Mouse (Mus musculus) stomach, embryonic 14.5 days (tissue): ENCODE results near the gene Tom1l2. TPM values are rescaled to one million over a fixed set of nuclear protein-coding genes. Genes with fewer than 3 reads are reported as not detected.

Experiments used
- ATAC-seq: fragments of 200-750 bp; cut with Nextera tagmentation; 2 replicates; pipeline ENCODE4 v1.8.0; 2017; ENCODE audit warnings: low read depth, moderate TSS enrichment; ENCODE audit not compliant: insufficient number of reproducible peaks, insufficient read depth, low FRiP score
- H3K27ac ChIP-seq: fragments of 300-500 bp; sonication (generic); 2 replicates; pipeline ENCODE4 v1.5.1; 2014; ENCODE audit warnings: mild to moderate bottlenecking, low read length, moderate library complexity, mixed read lengths
- H3K27me3 ChIP-seq: fragments of 300-500 bp; sonication (generic); 2 replicates; pipeline ENCODE4 v1.6.1; 2014; ENCODE audit warnings: low read length, control low read depth, mixed read lengths; ENCODE audit not compliant: control insufficient read depth, insufficient read depth
- H3K36me3 ChIP-seq: fragments of 300-500 bp; sonication (generic); 2 replicates; pipeline ENCODE4 v1.6.1; 2014; ENCODE audit warnings: mild to moderate bottlenecking, control low read depth, low read length, moderate library complexity, mixed read lengths; ENCODE audit not compliant: control insufficient read depth, insufficient read depth
- H3K4me1 ChIP-seq: fragments of 300-500 bp; sonication (generic); 2 replicates; pipeline ENCODE4 v1.6.1; 2014; ENCODE audit warnings: low read length, control low read depth, mixed read lengths; ENCODE audit not compliant: control insufficient read depth, insufficient read depth
- H3K4me2 ChIP-seq: fragments of 300-500 bp; sonication (generic); replicated peaks from 2 replicates; pipeline ENCODE4 v1.6.1; 2014; ENCODE audit warnings: low read depth, low read length, control low read depth
- H3K4me3 ChIP-seq: fragments of 300-500 bp; sonication (generic); 2 replicates; pipeline ENCODE4 v1.5.1; 2014; ENCODE audit warnings: low read depth, low read length, control low read depth
- H3K9ac ChIP-seq: fragments of 300-500 bp; sonication (generic); replicated peaks from 2 replicates; pipeline ENCODE4 v1.6.1; 2014; ENCODE audit warnings: low read depth, mild to moderate bottlenecking, control low read depth, low read length, moderate library complexity, mixed read lengths
- H3K9me3 ChIP-seq: fragments of 300-500 bp; sonication (generic); 2 replicates; pipeline ENCODE4 v1.6.1; 2016; ENCODE audit warnings: low read depth, low read length, control low read depth; ENCODE audit not compliant: control insufficient read depth
- WGBS: fragments of 180-500 bp; shearing (Covaris S2); extraction: QIAGEN DNeasy Blood & Tissue Kit; methylation state at CpG from one replicate; pipeline ENCODE4 v1.1.7; 2014; 5-methylcytosine and 5-hydroxymethylcytosine counted together
- polyA plus RNA-seq: library from polyadenylated mRNA; unstranded; fragments of >200 nt; fragmentation: Nextera tagmentation; extraction: Ambion mirVana; gene quantifications from 2 replicates; pipeline ENCODE4 v1.2.1, GENCODE M21; 2014

Gene Tom1l2
- polyA plus RNA-seq, 1 experiment from 2014 or later, result 22.2 TPM

- Histone ChIP-seq H3K27ac (no peak overlapping the region), H3K9me3 (no peaks in the 10 kb centered on the region), H3K4me2 (no peak overlapping the region), H3K36me3 (no peaks in the 10 kb centered on the region), H3K4me3 (no peak overlapping the region), H3K27me3 (no peaks in the 10 kb centered on the region), H3K4me1 (no peaks in the 10 kb centered on the region), H3K9ac (no peak overlapping the region)
- no peak for ATAC-seq
- WGBS, result 78% methylated on average over 6 of the region's 6 CpGs
Measured at GRCm38 (mm10) chr11:60374481-60374880, 21.8 kb upstream of the Tom1l2 start.

- no peak overlapping the region for H3K27ac ChIP-seq
- WGBS, result 78% methylated on average over 13 of the region's 13 CpGs
- H3K36me3 ChIP-seq, result no peaks in the 10 kb centered on the region
- H3K9me3 ChIP-seq, result no peaks in the 10 kb centered on the region
- no peak overlapping the region for H3K4me2 ChIP-seq
- no peaks in the 10 kb centered on the region for H3K27me3 ChIP-seq
- no peak for ATAC-seq
- no peak overlapping the region for H3K9ac ChIP-seq
- H3K4me1 ChIP-seq, result peaks cover 10% of the 10 kb centered on the region; the same call in 1 of the 2 replicates
- H3K4me3 ChIP-seq, result no peak overlapping the region
Measured at GRCm38 (mm10) chr11:60370431-60370830, 17.7 kb upstream of the Tom1l2 start.

GRCm38 (mm10) chr11:60369448-60369847, 16.7 kb upstream of the Tom1l2 start:
- Histone ChIP-seq H3K27me3 (no peaks in the 10 kb centered on the region), H3K9ac (no peak overlapping the region), H3K4me1 (peaks cover 10% of the 10 kb centered on the region; the same call in 1 of the 2 replicates), H3K27ac (no peak overlapping the region), H3K4me3 (no peak overlapping the region), H3K9me3 (no peaks in the 10 kb centered on the region), H3K36me3 (no peaks in the 10 kb centered on the region), H3K4me2 (no peak overlapping the region)
- ATAC-seq, result no peak
- WGBS, result 63% methylated on average over 4 of the region's 4 CpGs

- Histone ChIP-seq H3K4me1 (peaks cover 10% of the 10 kb centered on the region; the same call in 1 of the 2 replicates), H3K4me2 (no peak overlapping the region), H3K36me3 (no peaks in the 10 kb centered on the region), H3K9ac (no peak overlapping the region), H3K9me3 (no peaks in the 10 kb centered on the region), H3K27me3 (no peaks in the 10 kb centered on the region), H3K4me3 (no peak overlapping the region), H3K27ac (no peak overlapping the region)
- WGBS, result 68% methylated on average over 4 of the region's 4 CpGs
- no peak for ATAC-seq
Measured at GRCm38 (mm10) chr11:60368909-60369308, 16.2 kb upstream of the Tom1l2 start.

GRCm38 (mm10) chr11:60367256-60367655, 14.6 kb upstream of the Tom1l2 start:
- no peaks in the 10 kb centered on the region for H3K9me3 ChIP-seq
- no peaks in the 10 kb centered on the region for H3K27me3 ChIP-seq
- H3K4me1 ChIP-seq, result peaks cover 10% of the 10 kb centered on the region; the same call in 1 of the 2 replicates
- H3K27ac ChIP-seq, result no peak overlapping the region
- H3K4me3 ChIP-seq, result no peak overlapping the region
- H3K36me3 ChIP-seq, result no peaks in the 10 kb centered on the region
- WGBS, result 58% methylated on average over 3 of the region's 3 CpGs
- H3K4me2 ChIP-seq, result no peak overlapping the region
- H3K9ac ChIP-seq, result no peak overlapping the region
- no peak for ATAC-seq

GRCm38 (mm10) chr11:60366239-60367019, 13.7 kb upstream of the Tom1l2 start:
- Histone ChIP-seq H3K36me3 (no peaks in the 10 kb centered on the region), H3K9me3 (no peaks in the 10 kb centered on the region), H3K4me2 (no peak overlapping the region), H3K27ac (peak overlapping the region; percentile 48; the same call in 1 of the 2 replicates), H3K4me1 (peaks cover 10% of the 10 kb centered on the region; the same call in 1 of the 2 replicates), H3K4me3 (no peak overlapping the region), H3K27me3 (no peaks in the 10 kb centered on the region), H3K9ac (no peak overlapping the region)
- peak; percentile 42; the same call in 1 of the 2 replicates for ATAC-seq
- WGBS, result 24% methylated on average over 16 of the region's 16 CpGs

- Histone ChIP-seq H3K27me3 (no peaks in the 10 kb centered on the region), H3K4me1 (no peaks in the 10 kb centered on the region), H3K36me3 (no peaks in the 10 kb centered on the region), H3K4me3 (no peak overlapping the region), H3K9me3 (no peaks in the 10 kb centered on the region), H3K9ac (no peak overlapping the region), H3K27ac (no peak overlapping the region), H3K4me2 (no peak overlapping the region)
- 70% methylated on average over 5 of the region's 5 CpGs for WGBS
- ATAC-seq, result no peak
Measured at GRCm38 (mm10) chr11:60360631-60361201, 8.0 kb upstream of the Tom1l2 start.

- Histone ChIP-seq H3K27me3 (no peaks in the 10 kb centered on the region), H3K9ac (no peak overlapping the region), H3K9me3 (no peaks in the 10 kb centered on the region), H3K27ac (no peak overlapping the region), H3K4me1 (no peaks in the 10 kb centered on the region), H3K4me2 (no peak overlapping the region), H3K4me3 (no peak overlapping the region), H3K36me3 (no peaks in the 10 kb centered on the region)
- 72% methylated on average over 1 of the region's 1 CpGs for WGBS
- ATAC-seq, result no peak
Measured at GRCm38 (mm10) chr11:60359936-60360335, 7.2 kb upstream of the Tom1l2 start.
